Mouse (Mus musculus) gastrocnemius, postnatal 4 days (tissue): ENCODE results near the gene Olfr213. TPM values are rescaled to one million over a fixed set of nuclear protein-coding genes. Genes with fewer than 3 reads are reported as not detected.
"Not testable (repeated sequence)": the region's sequence is repeated elsewhere in the genome, so short reads cannot be mapped to it uniquely, and the experiment has no call there.

Experiments
- DNase-seq, 2 experiments: peaks; one replicate each; pipeline ENCODE4 v3.0.0; 2021 to 2022; ENCODE audit warnings: low spot score in 2 of 2, mixed read lengths in 2 of 2
- long read RNA-seq, 2 experiments: library from polyadenylated mRNA; stranded (forward); transcript quantifications; one replicate each; pipeline ENCODE4 v2.0.0; 2021
- total RNA-seq, 2 experiments: library from RNA; stranded (reverse); gene quantifications; 2 replicates each; pipeline ENCODE4 v1.2.3; 2021

The Olfr213 gene
- not detected for total RNA-seq
- long read RNA-seq, experiment 1 = 0 reads
- long read RNA-seq, experiment 2 = 0 reads

GRCm38 (mm10) chr6:116538156-116538555 is at the start of gene Olfr213:
Gene Olfr213, plus strand, starts transcription at chr6:116538456.
- no peak for DNase-seq

- DNase-seq = no peak
These were observed 49.5 kb upstream of the Olfr213 start, which contains the start of gene Olfr211 for GRCm38 (mm10) chr6:116488791-116489190. Gene Olfr211, plus strand, starts transcription at chr6:116489091.

- DNase-seq = no peak
These were observed 44.5 kb upstream of the Olfr213 start for GRCm38 (mm10) chr6:116493742-116494141.

GRCm38 (mm10) chr6:116495960-116496359 is 42.3 kb upstream of the Olfr213 start:
- no peak for DNase-seq

GRCm38 (mm10) chr6:116506302-116507003 is 31.8 kb upstream of the Olfr213 start, which contains the start of gene Olfr212:
Gene Olfr212, plus strand, starts transcription at chr6:116506516.
- not testable (repeated sequence) for DNase-seq

- no peak for DNase-seq
These were observed 23.4 kb upstream of the Olfr213 start for GRCm38 (mm10) chr6:116514832-116515231.

GRCm38 (mm10) chr6:116542500-116542899 is 4.2 kb downstream of the Olfr213 start:
- DNase-seq = no peak

GRCm38 (mm10) chr6:116550841-116551240 is 12.6 kb downstream of the Olfr213 start, which contains the start of gene Gm5580:
Gene Gm5580, plus strand, starts transcription at chr6:116551141.
- not testable (repeated sequence) for DNase-seq

- no peak for DNase-seq
These were observed 15.7 kb downstream of the Olfr213 start, which contains the start of gene Olfr214 for GRCm38 (mm10) chr6:116553935-116554334. Gene Olfr214, plus strand, starts transcription at chr6:116554235.

- no peak for DNase-seq
These were observed 16.7 kb downstream of the Olfr213 start for GRCm38 (mm10) chr6:116554952-116555351.

GRCm38 (mm10) chr6:116569834-116570233 is 31.6 kb downstream of the Olfr213 start:
- peak in 1 of 2 experiments; percentile 15 for DNase-seq

- DNase-seq = no peak
These were observed 45.8 kb downstream of the Olfr213 start, which contains the start of gene Olfr215 for GRCm38 (mm10) chr6:116584095-116584494. Gene Olfr215, minus strand, starts transcription at chr6:116584195.

Other genes with a start within 250 kb of the Olfr213 start
- gene March8, start 200.4 kb upstream of the Olfr213 start, total RNA-seq = 10 to 100 TPM; 36.8 to 41.1 TPM
- 1 to 10 TPM; 3.6 to 4.1 TPM for gene Alox5, start 77.3 kb upstream of the Olfr213 start, total RNA-seq
- gene Olfr211, start 49.4 kb upstream of the Olfr213 start, total RNA-seq = not detected
- gene Olfr212, start 31.9 kb upstream of the Olfr213 start, total RNA-seq = not detected
- 1 to 10 TPM; 2.7 to 3.4 TPM for gene Gm5580, start 12.7 kb downstream of the Olfr213 start, total RNA-seq
- not detected for gene Olfr214, start 15.8 kb downstream of the Olfr213 start, total RNA-seq
- not detected for gene Olfr215, start 45.7 kb downstream of the Olfr213 start, total RNA-seq
- gene Zfp422, start 90.5 kb downstream of the Olfr213 start, total RNA-seq = 10 to 100 TPM; 29.6 to 30.9 TPM
- 10 to 100 TPM; 11.5 to 14.1 TPM for gene Depp1, start 112.2 kb downstream of the Olfr213 start, total RNA-seq
- 10 to 100 TPM; 14.5 to 14.7 TPM for gene Rassf4, start 135.5 kb downstream of the Olfr213 start, total RNA-seq
- gene Tmem72, start 178.5 kb downstream of the Olfr213 start, total RNA-seq = 1 to 10 TPM; 2.3 to 6.3 TPM